Mouse (Mus musculus): Measurements from ENCODE around the gene Atp7a.

Atp7a gene

GRCm38 (mm10) chrX:106171106-106171852, 144.2 kb downstream of the Atp7a start:
- DNase-seq (ENCODE audit: low spot score): peak; percentile 66

GRCm38 (mm10) chrX:106171853-106172154, 144.7 kb downstream of the Atp7a start:
- no peak for DNase-seq (ENCODE audit: low spot score)

Measured in left cerebral cortex, adult 11 months (tissue).